ENCODE assay signal across 8 mouse cellular contexts in the genomic region with DNA sequence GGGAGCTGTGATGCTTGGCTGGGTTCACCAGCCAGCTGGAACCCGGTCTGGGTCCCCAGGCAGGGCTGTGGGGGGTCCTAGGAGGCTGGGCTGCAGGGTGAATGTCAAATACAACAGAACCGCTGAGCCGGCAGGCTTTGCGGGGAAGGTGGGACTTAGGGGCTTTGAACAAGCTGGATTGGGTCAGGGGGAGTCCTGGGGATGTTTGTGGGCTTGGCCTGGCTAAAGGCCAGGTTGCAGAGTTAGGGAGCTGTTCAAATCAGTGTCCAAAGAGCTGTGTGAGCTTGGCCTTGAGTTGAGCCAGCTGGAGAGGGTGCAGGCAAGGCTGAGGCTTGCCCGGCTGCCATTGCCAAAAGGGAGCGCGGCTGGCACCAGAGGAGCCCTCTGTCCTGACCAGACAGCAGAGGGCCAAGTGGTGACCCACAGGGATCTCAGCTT.
DNase-seq lines count a peak whose midpoint lies in the region; ATAC-seq lines count a peak whose summit lies in the region.

No protein-coding gene starts in this region.

- peaks cover 3% of the 10 kb centered on the region; the same call in 1 of the 2 replicates for H3K4me1 ChIP-seq in embryonic facial prominence, embryonic 14.5 days (ENCODE audit: control insufficient read depth, insufficient read depth, low read length)
- peaks cover 18% of the 10 kb centered on the region for H3K4me1 ChIP-seq in hindbrain, embryonic 14.5 days (replicated peaks; ENCODE audit: control insufficient read depth, insufficient read depth, low read length)

- peak; percentile 21 for DNase-seq in gastrocnemius, postnatal 25 days
- DNase-seq in gastrocnemius, adult 18-20 months (ENCODE audit: low spot score), result no peak
- peak; percentile 81 for DNase-seq in adrenal gland, postnatal 14 days
- DNase-seq in embryonic facial prominence, embryonic 14.5 days (ENCODE audit: low spot score), result peak; percentile 52
- DNase-seq in hindbrain, embryonic 14.5 days (ENCODE audit: low spot score), result peak; percentile 57
- DNase-seq in lung, postnatal 14 days, result peak; percentile 45
- no peak for DNase-seq in urinary bladder, postnatal 10 days (ENCODE audit: low spot score)

- H3K4me2 ChIP-seq in embryonic facial prominence, embryonic 14.5 days (ENCODE audit: low read depth, low read length), result peak overlapping the region; percentile 32
- peak overlapping the region; percentile 45 for H3K4me2 ChIP-seq in hindbrain, embryonic 14.5 days (replicated peaks)

- H3K9ac ChIP-seq in embryonic facial prominence, embryonic 14.5 days (ENCODE audit: low read depth, low read length), result no peak overlapping the region
- H3K9ac ChIP-seq in hindbrain, embryonic 14.5 days, result peak overlapping the region; percentile 42; the same call in 1 of the 2 replicates

- ATAC-seq in embryonic facial prominence, embryonic 14.5 days (ENCODE audit: low read depth), result peak; percentile 47
- ATAC-seq in hindbrain, embryonic 14.5 days (ENCODE audit: low FRiP score), result peak; percentile 78
- ATAC-seq in inflammation-experienced regulatory T-cells, adult 6 months, result no peak

- no peak overlapping the region for H3K27ac ChIP-seq in embryonic facial prominence, embryonic 14.5 days (replicated peaks; ENCODE audit: low read depth, low read length)
- H3K27ac ChIP-seq in hindbrain, embryonic 14.5 days, result peak overlapping the region; percentile 78

- H3K9me3 ChIP-seq in embryonic facial prominence, embryonic 14.5 days (ENCODE audit: control insufficient read depth, low read length), result peaks cover 7% of the 10 kb centered on the region
- H3K9me3 ChIP-seq in hindbrain, embryonic 14.5 days (ENCODE audit: control insufficient read depth, low read length), result no peaks in the 10 kb centered on the region

- 42% methylated on average over 7 of the region's 7 CpGs for WGBS in embryonic facial prominence, embryonic 14.5 days
- WGBS in hindbrain, embryonic 14.5 days, result 26% methylated on average over 7 of the region's 7 CpGs

- H3K4me3 ChIP-seq in embryonic facial prominence, embryonic 14.5 days (ENCODE audit: low read depth, low read length), result peak overlapping the region; percentile 3; the same call in 1 of the 2 replicates
- peak overlapping the region; percentile 11; the same call in 1 of the 2 replicates for H3K4me3 ChIP-seq in hindbrain, embryonic 14.5 days (replicated peaks; ENCODE audit: low read length)

- H3K27me3 ChIP-seq in embryonic facial prominence, embryonic 14.5 days (replicated peaks; ENCODE audit: control insufficient read depth, insufficient read depth, low read length), result 0 out of 2 replicates have a peak, but pooled peaks cover 4% of the 10 kb centered on the region
- H3K27me3 ChIP-seq in hindbrain, embryonic 14.5 days (ENCODE audit: control insufficient read depth, insufficient read depth, low read length), result no peaks in the 10 kb centered on the region

- H3K36me3 ChIP-seq in embryonic facial prominence, embryonic 14.5 days (ENCODE audit: control insufficient read depth, insufficient read depth, low read length), result no peaks in the 10 kb centered on the region
- H3K36me3 ChIP-seq in hindbrain, embryonic 14.5 days (replicated peaks; ENCODE audit: control insufficient read depth, insufficient read depth), result no peaks in the 10 kb centered on the region

Comparison
In these comparisons a context has a peak if more than half of its experiments do, and no peak if none do; other contexts are left out.
1. DNase-seq: peak in gastrocnemius, postnatal 25 days (single experiment), adrenal gland, postnatal 14 days (single experiment), embryonic facial prominence, embryonic 14.5 days (single experiment), hindbrain, embryonic 14.5 days (single experiment) and lung, postnatal 14 days (single experiment); none in gastrocnemius, adult 18-20 months (single experiment) and urinary bladder, postnatal 10 days (single experiment).